Mouse (Mus musculus) thymus, postnatal 4 days (tissue): ENCODE data around the gene Prpsap1.
"Not testable (repeated sequence)": the region's sequence is repeated elsewhere in the genome, so short reads cannot be mapped to it uniquely, and the experiment has no call there.

ENCODE experiments used
- DNase-seq: peaks from one replicate; pipeline ENCODE4 v3.0.0; 2021

Prpsap1 gene

DNA sequence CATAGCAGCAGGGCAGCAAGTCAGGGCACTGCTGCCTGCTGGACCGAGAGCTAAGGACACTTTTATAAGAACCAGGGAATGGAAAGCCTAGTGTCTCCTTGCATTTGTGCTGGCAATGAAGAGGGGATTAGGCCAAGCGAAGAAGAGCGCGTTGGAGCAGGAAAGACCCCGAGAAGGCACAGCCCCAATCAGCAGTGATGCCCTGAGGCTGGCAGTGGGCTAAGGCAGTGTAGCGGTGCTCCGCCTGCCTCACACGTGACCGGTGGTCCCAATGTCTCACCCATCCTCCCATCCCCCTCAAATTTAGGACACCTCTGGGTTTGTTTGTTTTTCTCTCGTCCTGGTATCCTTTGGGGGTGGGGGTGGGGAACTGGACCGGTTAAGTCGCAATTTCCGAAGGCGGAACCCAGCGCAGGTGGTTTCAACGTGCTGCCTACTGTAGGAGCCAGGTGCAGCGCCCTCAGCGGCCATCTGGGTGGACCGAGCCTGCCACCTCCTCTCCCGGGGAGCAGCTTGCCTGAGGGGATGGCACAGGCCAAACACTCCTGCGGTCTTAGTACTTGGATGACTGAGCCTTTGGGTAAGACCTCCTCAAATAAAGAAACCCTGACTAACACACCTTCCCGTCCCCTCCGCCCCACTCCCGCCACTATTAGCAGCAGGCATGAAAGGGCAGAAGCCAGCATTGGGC is 21.5 kb upstream of the Prpsap1 start:
- DNase-seq: no peak

DNA sequence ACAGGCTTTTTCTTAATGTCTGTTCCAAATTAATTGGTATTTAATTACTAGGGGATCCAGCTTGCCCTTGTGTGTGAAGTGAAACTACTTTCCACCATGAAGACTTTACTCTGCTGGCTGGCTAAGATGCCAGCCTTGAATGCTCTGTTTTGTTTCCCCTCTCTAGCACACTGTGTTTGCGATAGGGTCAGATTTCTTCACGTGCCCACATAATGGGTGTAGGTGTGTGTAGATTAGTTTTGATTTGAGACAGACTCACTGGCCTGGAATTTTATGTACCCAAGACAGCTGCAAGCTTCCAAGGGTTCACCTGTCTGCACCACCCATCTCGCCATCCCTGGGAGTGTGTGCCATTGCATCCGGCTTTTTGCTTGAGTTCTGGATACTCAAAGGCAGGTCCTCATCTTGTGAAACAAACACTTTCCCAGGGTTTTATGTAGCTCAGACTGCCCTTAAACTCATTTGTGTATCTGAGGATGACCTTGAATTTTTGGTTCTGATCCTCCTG is 19.6 kb upstream of the Prpsap1 start:
- DNase-seq: no peak

DNA sequence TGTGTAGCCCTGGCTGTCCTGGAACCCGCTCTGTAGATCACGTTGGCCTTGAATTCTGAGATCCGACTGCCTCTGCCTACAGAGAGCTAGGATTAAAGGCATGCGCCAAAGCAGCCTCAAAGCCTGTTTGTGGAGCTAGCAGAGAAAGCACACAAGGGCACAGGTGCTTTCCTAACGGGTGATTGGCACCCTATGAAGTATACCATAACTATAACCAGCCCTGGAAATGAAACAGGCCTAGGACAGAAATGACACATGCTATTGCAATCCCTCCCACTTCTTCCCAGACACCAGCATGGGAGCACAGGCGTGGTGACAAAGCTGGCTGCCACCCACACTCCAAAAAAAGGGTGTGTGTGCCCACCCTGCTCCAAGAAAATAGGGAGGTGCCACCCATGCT is 19.0 kb upstream of the Prpsap1 start:
- DNase-seq: no peak

- DNase-seq: no peak
Measured at GRCm38 (mm10) chr11:116512154-116512553, 18.2 kb upstream of the Prpsap1 start.

- no peak for DNase-seq
Measured at GRCm38 (mm10) chr11:116511301-116511868, 17.4 kb upstream of the Prpsap1 start.

DNA sequence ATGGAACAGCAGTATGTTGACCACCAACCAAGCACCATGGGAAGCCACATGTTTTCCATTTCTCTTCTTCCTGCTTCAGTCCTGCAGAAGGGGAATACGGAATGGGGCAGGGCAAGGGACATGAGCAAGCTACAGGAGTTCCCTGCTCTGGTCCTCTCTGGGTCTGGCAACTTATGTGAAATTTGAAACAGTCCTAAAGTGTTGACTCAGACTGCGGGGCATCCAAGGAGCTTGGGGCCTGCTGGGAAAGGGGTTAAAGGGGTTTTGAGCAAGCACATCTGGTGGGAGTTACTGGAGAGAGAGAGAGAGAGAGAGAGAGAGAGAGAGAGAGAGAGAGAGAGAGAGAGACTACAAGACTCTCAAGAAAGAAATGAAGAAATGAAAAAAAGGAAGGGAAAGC is 14.7 kb upstream of the Prpsap1 start:
- no peak for DNase-seq

GRCm38 (mm10) chr11:116506151-116506875 is 12.3 kb upstream of the Prpsap1 start:
- no peak for DNase-seq

DNA sequence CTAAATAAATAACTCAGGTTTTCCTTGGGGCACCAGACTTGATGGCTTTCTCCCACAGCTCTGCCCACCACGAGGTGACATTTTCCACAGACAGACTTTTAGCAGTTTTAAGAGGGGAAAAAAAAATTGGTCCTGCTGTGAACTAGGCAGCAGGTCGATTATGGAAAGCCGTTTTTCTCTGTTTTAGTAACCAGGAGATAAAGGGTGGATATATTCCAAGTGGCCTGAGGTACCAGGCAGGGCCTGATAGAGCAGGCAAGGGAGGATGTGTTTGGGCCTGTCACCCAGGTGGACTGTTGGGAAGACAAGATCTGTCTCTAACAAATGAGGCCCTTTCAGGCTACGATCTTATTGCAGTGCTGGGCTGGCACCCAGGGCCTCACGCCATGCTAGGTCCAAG is 11.6 kb upstream of the Prpsap1 start:
- no peak for DNase-seq

DNA sequence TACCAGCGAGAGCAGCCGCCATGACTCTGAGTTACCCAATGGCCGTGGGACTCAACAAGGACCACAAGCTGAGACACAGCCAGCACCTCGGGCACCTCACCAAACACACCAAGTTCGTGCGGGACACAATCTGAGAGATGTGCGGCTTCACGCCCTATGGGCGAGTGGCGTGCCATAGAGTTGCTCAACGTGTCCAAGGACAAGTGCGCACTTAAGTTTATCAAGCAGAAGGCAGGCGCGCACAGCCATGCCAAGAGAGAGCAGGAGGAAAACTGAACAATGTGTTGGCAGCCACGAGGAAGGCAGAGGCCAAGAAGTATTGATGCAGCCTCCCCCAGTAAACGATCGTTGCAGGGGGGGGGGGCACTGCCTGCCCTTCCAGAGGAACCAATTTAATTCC is 10.5 kb upstream of the Prpsap1 start:
- DNase-seq: no peak

DNA sequence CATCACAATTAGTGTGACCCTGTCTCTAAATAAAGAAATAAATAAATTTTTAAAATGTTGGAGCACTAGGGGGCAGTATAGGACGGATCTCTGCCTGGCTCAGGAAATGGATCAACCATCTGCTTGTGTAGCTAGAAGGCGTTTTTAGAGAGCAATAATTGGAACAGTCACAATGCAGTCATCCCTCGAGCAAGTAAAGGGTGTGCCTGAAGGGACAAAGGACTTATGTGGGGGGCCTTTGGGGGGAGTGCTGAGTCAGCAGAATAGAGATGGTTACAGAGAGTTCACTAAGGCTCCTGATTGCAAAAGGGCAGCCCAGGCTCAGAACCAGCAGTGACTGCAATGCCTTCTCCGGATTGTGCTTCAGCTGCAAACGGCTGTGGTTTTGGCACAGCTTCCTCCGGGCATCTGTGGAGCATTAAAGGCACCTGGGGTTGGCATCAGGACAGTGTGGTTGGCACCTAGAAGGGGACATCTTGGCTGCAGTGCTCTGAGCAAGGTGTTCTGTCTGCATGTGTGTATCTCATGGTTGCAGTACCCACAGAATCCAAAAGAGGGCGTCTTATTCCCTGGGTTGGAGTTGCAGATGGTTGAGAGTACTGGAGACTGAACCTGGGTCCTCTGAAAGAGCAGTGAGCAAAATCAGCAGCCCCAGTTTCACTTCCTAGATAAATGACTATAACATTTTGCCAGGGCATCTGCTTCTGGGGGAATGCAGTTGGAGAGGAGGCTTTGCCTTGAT is 7.2 kb upstream of the Prpsap1 start:
- peak; percentile 18 for DNase-seq

DNA sequence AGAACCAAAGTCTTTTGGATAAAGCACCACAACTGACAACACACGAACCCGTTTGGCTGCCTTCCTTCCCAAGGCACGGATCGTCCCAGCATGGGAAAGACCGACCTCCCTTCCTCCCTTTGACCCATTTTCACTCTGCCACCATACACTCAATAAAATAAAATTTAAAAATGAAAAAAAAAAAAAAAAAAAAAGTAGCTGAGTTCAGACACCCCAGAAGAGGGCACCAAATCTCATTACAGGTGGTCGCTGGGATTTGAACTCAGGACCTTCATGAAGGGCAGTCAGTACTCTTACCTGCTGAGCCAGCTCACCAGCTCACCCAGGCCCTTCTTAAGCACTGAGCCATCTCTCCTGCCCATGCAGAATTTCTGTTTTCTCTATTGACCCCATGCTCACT is 5.0 kb upstream of the Prpsap1 start:
- no peak for DNase-seq

DNA sequence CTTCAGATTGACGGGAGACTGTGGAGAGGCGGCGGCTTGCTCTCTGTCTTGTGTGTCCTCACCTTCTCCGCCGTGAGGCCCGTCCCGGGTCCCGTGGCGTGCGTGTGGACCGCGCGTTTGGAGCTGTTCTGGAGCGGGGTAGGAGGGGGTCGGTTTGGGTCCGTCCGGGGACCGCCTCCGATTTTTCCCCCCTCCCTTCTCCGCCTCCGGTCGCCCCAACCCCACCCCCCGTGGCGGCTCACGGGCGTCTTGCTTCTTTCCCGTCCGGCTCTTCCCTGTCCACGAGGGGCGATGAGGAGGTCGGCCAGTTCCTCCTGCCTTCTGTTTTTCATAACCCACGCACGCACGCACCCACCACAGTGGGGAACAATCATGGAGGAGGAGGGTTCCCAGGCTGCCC is 4.6 kb upstream of the Prpsap1 start:
- no peak for DNase-seq

DNA sequence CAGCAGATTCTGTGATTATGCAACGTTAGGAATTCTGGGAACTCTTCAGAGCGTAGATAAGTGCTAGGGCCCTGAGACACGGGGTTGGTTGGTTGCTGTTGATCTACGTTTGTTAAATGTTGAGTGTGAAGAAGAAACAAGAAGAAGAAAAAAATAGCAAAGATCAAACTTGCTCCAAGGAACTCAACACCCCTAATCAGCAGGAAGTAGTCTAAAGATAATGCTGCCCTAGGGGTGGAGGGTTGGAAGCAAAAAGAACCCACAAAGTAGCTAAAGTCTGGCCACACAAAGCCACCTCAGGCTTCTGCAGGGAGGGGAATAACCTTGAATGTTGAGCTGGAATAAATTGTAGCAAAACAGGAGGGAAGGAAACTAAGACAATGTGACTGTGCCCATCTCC is 3.3 kb upstream of the Prpsap1 start:
- no peak for DNase-seq

DNA sequence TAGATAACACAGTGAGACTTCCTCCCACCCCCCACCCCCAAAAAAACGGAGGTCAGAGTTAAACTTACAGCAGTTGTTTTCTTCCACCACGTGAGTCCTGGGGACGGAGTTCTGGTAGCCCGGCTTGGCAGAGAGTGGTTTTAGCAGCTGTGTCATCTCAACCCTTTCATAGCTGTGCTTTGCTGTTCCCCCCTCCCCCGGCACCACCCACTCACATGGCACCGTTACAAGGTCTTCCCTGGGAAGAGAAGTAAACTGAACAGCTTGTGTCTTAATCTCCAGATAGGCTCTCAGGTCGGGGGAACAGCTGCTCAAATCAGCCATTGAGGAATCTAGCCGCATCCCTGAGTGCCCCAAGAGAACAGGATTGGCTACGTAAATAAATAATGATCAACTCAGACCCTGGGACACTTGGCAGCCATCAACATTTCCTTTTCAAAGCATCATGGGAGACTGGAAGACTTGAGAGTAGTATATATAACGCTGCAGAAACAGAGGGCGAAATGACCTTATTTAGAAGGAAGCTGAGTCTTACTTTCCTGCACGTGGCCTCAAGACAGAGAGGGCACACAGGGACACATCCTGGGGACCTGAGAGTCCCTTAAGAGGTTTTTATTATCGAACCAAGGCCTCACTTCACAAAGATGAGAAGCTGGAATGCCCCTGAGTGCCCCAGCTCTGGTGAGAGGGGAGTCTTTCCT is 622 bp upstream of the Prpsap1 start:
- DNase-seq: no peak

DNA sequence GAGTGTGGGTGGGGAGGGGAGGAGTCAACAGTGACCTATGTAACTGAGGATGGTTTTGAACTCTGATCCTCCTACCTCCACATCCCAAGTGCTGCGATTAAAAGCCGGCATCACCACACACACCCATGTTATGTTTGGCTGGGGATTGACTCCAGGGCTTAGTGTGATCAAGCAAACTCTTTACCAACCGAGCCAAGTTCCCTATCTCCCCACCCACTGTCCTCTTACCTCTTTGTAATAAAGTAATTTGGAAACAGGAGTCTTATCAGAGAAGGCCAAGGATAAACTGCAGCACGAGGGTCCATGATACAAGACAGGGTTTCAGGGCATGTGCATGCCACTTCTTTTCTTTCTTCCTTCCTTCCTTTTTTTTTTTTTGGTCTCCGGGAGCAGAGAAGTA is 811 bp downstream of the Prpsap1 start:
- no peak for DNase-seq

DNA sequence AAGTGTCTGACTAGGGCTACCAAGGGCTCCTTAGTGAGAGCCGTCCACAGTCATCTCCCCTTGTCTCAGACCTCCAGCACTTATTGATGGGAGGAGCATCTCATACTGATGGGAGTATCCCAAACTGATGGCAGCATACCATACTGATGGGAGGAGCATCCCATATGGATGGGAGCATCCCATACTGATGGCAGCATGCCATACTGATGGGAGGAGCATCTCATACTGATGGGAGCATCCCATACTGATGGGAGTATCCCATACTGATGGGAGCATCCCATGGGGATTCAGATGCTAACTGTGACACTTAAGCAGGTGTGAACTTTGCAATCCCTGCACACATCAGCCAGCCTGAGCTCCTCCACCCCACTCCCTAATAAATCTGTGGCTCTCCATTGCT is 1.5 kb downstream of the Prpsap1 start:
- not testable (repeated sequence) for DNase-seq

DNA sequence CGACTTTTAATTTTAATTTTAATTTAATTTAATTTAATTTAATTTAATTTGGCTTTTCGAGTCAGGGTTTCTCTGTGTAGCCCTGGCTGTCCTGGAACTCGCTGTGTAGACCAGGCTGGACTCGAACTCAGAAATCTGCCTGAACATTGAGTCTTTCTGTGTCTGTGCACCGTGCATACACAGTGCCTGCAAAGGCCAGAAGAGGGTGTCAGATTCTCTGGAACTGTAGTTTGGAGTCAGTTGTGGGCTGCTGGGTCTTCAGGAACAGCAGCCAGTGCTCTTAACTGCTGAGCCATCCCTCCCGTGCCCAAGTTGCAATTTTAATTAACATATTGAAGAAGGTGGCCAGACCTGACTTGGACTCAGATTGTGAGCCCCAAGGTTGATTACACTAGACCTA is 2.7 kb downstream of the Prpsap1 start:
- DNase-seq: no peak

- peak; percentile 93 for DNase-seq
Measured at GRCm38 (mm10) chr11:116490232-116491107, 3.5 kb downstream of the Prpsap1 start.

GRCm38 (mm10) chr11:116489771-116490231 is 4.2 kb downstream of the Prpsap1 start:
- peak; percentile 63 for DNase-seq

DNA sequence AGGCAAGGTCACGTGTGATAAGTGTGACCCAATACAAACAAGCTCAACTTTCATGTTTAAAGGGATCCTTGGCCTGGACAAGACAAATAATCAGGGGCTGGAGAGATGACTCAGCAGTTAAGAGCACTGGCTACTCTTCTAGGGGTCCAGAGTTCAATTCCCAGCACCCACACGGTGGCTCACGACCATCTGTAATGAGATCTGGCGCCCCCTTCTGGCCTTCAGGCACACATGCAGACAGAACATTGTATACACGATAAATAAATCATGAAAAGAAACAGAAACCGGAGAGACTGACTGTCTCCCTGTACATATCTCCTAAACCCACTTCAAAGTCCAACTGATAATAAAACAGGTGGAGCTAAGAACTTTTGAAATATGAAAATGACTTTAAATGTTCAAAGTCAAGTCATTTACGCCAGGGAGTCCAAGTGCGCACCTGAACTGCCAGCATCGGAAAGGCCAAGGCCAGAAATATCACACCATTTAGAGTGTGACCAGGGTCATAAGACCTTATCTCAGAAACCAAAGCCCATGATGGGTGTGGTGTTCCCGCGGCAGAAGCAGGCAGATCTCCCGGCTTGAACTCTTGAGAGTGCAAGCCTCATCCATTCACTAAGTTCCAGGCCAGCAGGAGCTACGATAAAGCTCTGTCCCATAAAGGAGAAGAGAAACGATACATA is 5.2 kb downstream of the Prpsap1 start:
- peak; percentile 52 for DNase-seq

- DNase-seq: no peak
Measured at GRCm38 (mm10) chr11:116488207-116488606, 5.8 kb downstream of the Prpsap1 start.
